ENCODE assay signal across 1 mouse cellular context in the genomic region with DNA sequence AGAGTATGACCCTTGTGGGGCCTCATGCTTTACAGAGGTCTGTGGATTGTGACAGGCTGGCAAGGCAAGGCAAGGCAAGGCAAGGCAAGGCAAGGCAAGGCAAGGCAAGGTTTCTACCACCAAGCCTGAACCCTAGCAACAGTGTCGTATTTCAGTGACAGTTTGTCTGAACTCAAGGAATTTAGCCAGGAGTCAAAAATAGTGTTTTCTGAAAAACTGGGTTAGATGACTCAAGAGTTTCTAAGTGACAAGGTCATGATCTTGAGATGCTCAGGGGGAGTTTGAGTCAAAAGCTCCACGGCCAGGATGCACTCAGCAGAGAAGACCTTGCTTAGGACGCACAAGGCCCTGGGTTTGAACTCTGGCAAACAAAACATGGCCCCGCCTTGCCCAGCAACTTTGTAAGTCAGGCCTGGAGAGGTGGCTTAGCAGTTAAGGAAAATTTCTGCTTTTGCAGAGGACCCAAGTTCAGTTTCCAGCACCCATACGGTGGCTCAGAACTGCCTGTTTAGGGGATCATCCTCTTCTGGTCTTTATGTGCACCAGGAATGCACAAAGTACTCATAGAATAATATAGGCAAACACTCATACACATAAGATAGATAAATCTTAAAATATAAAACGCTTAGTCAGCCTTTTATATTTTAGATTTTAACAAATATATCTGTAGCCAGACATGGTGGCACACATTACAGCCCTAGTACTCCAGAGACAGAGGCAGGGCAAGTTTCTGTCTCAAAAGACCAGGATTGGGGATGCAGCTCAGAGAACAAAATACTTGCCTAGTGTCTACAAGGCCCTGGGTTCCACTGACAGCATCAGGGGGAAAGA.
TF ChIP-seq lines count a peak whose summit lies in the region.

No protein-coding gene starts in this region.

TF ChIP-seq in ES-E14, 5 proteins besides CTCF, POLR2A, EP300 and RAD21:
- TF ChIP-seq ZNF384 (IDR thresholded peaks at IDR 0.05; ENCODE audit: low read depth, low read length): no peak
- TF ChIP-seq MAFK (IDR thresholded peaks at IDR 0.05; ENCODE audit: insufficient read depth, low read depth, low read length): peak; percentile 67
